Mouse (Mus musculus) forebrain, postnatal 0 days (tissue): ENCODE results near the gene Tob2. TPM values are rescaled to one million over a fixed set of nuclear protein-coding genes. Genes with fewer than 3 reads are reported as not detected.

ENCODE experiments used
- ATAC-seq: fragments of 200-750 bp; cut with Nextera tagmentation; 2 replicates; pipeline ENCODE4 v1.8.0; 2017; ENCODE audit warnings: mild to moderate bottlenecking, moderate library complexity
- DNase-seq: peaks from one replicate; pipeline ENCODE4 v3.0.0-alpha.2; 2015
- H3K27ac ChIP-seq: fragments of 300-500 bp; sonication (generic); 2 replicates; pipeline ENCODE4 v1.5.1; 2014; ENCODE audit warnings: low read depth, mild to moderate bottlenecking, antibody characterized with exemption, low read length, moderate library complexity, mixed read lengths
- H3K27me3 ChIP-seq: fragments of 300-500 bp; sonication (generic); 2 replicates; pipeline ENCODE4 v1.6.1; 2014; ENCODE audit warnings: mild to moderate bottlenecking, low read length, mixed read lengths; ENCODE audit not compliant: insufficient read depth
- H3K36me3 ChIP-seq: fragments of 300-500 bp; sonication (generic); 2 replicates; pipeline ENCODE4 v1.6.1; 2014; ENCODE audit warnings: mild to moderate bottlenecking, moderate library complexity; ENCODE audit not compliant: insufficient read depth
- H3K4me1 ChIP-seq: fragments of 300-500 bp; sonication (generic); 2 replicates; pipeline ENCODE4 v1.6.1; 2014; ENCODE audit warnings: antibody characterized with exemption; ENCODE audit not compliant: insufficient read depth
- H3K4me2 ChIP-seq: fragments of 300-500 bp; sonication (generic); 2 replicates; pipeline ENCODE4 v1.6.1; 2014; ENCODE audit warnings: low read depth, mild to moderate bottlenecking, moderate library complexity
- H3K4me3 ChIP-seq: fragments of 300-500 bp; sonication (generic); 2 replicates; pipeline ENCODE4 v1.5.1; 2014; ENCODE audit warnings: low read depth, low read length, mixed read lengths
- H3K9ac ChIP-seq: fragments of 300-500 bp; sonication (generic); 2 replicates; pipeline ENCODE4 v1.6.1; 2014; ENCODE audit warnings: mild to moderate bottlenecking
- H3K9me3 ChIP-seq: fragments of 300-500 bp; sonication (generic); 2 replicates; pipeline ENCODE4 v1.6.1; 2016; ENCODE audit warnings: low read length
- CTCF ChIP-seq: sonication (generic); IDR thresholded peaks from 2 replicates; pipeline ENCODE4 v1.5.1; 2016; ENCODE audit warnings: antibody characterized with exemption, control low read depth, low read depth
- WGBS: fragments of 180-500 bp; shearing (Covaris S2); extraction: QIAGEN DNeasy Blood & Tissue Kit; methylation state at CpG from one replicate; pipeline ENCODE4 v1.1.7; 2014; 5-methylcytosine and 5-hydroxymethylcytosine counted together
- polyA plus RNA-seq: library from polyadenylated mRNA; unstranded; fragments of >200 nt; fragmentation: Nextera tagmentation; extraction: Ambion mirVana; gene quantifications from 2 replicates; pipeline ENCODE4 v1.2.1, GENCODE M21; 2015
- total RNA-seq: library from RNA; depleted of rRNA; stranded (reverse); fragments of >200 nt; gene quantifications from 2 replicates; pipeline ENCODE4 v1.2.3, GENCODE M21; 2014

The Tob2 gene
- total and polyA plus RNA-seq, 2 experiments from 2014 or later: 11.4 to 13.0 TPM

DNA sequence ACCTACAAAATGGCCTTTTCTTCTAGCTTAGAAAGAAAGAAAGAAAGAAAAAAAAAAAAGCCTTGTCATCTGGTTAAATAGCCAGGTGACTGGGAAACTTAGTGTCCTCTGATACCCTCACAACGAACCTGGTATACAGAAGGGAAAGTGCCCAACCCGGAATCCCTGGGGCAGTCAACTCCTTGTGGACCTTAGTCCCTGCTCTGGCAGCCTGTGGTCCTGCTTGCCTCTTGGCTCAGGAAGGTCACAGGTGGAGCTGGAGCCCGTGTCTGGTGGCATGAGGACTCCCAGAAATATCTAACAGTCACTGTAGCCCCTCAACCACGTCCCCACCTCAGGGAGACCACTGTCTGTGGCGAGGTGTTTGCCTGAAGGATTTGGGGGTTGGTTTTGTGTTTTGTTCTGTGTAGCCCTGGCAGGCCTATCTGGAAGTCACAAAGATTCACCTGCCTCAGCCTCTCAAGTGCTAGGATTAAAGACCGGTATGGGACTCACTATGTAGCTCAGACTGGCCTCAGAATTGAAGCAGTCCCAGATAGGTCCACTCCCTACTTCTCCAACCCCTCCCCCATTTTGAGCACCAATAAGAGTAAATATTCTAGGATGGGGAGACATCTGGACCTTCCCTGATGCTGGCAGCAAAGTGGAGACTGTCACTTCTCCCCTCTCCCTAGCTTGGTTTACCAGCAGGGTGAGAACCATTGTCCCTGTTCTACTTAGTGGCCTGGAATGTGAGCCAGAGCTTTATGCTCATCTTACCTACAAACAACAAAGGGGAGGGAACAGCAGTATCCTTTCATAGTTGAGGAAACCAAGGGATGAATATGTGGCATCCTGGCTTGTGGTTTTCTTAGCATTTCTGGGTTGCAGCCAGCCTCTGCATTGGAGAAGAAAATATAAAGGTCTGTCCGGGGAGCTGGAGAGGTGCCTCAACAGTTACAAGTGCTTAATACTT, 21.4 kb downstream of the Tob2 start:
- Histone ChIP-seq H3K9me3 (no peaks in the 10 kb centered on the region), H3K4me3 (no peak overlapping the region), H3K4me1 (no peaks in the 10 kb centered on the region; the same call in 1 of the 2 replicates), H3K9ac (no peak overlapping the region), H3K27ac (no peak overlapping the region), H3K27me3 (no peaks in the 10 kb centered on the region), H3K36me3 (no peaks in the 10 kb centered on the region), H3K4me2 (no peak overlapping the region)
- ATAC-seq: no peak
- 66% methylated on average over 7 of the region's 7 CpGs for WGBS
- no peak for TF ChIP-seq CTCF
- no peak for DNase-seq

DNA sequence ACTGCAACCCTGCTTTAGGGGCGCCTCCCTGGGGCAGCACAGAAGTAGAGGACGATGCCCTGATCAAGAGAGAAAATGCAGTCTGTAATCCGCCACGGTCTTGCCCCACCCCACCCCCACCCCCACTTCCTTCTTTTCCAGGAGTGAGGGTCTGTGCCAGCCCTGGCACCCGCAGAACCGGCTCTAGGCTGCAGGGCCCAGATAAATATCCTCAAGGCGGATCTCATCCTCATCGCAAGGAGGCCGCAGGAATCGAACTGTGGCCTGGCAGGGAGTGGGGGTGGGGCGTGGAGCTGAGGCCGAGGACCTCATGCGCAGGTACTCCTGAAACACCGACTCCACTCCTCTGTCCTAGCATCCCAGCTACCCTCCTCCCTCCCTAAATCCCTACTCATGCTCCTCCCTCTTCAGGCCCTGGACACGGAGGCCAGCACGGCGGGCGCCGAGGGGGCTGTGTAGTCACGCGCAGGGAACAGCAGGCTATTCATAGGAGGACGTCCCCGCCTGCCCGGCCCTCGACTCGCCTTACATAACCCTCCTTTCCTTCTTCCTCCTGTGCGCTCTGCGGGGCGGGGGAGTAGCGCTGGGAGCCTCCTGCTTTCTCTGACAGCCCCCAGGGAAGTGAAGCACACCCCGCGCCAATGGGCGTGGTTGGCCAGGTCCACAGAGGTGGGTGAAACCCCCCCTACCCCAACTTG, 22.3 kb downstream of the Tob2 start:
- 0 out of 2 replicates have a peak overlapping the region, but pooled peaks have one; percentile 29 for H3K27ac ChIP-seq
- ATAC-seq: peak; percentile 73
- DNase-seq: no peak
- no peak for TF ChIP-seq CTCF
- H3K4me3 ChIP-seq: peak overlapping the region; percentile 17; the same call in 1 of the 2 replicates
- 5% methylated on average over 32 of the region's 33 CpGs for WGBS
- H3K9me3 ChIP-seq: no peaks in the 10 kb centered on the region
- peak overlapping the region; percentile 31 for H3K9ac ChIP-seq
- H3K27me3 ChIP-seq: no peaks in the 10 kb centered on the region
- no peaks in the 10 kb centered on the region for H3K36me3 ChIP-seq
- no peaks in the 10 kb centered on the region; the same call in 1 of the 2 replicates for H3K4me1 ChIP-seq
- H3K4me2 ChIP-seq: peak overlapping the region; percentile 39

DNA sequence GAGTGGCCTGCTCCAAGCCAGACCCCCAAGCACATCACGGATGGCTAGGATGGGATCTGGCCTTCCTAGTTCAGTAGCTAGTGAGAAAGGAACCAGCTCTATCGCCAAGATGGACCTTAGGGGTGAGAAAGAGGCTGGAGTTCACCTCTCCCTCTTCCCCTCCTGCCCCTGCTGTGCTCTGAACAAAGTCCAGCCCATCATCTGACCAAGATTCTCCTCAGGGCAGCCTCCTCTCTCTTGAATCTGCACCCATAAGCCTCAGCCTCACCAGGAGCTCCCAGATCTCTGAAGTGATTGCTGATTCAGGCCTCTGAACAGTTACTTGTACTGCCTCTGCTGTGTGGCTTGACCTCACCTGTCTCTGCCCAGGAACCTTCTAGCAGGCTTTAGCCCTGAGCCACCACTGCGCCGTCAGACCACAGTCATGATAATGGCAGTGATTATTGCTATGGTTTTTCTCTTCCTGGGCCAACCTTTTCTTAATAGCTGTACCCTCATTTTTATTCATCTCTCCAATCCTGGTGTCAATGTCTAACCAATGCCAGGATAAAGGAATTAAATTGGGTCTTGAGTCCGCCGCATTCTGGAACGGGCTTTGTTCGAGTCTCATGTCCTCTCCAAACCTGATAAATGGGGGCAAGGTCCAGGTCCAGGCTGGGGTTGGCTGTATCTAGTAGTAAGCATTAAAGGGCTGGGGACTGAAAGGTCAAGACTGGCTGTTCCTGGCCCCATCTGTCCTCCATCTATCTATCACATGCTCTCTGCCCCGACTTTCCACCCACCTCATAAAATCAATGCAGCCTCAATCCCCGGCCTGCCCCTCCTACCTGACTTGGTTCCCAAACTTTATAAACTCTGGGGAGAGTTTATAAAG, 23.4 kb downstream of the Tob2 start:
- TF ChIP-seq CTCF: no peak
- DNase-seq (no peak), ATAC-seq (no peak)
- Histone ChIP-seq H3K4me3 (no peak overlapping the region), H3K4me2 (no peak overlapping the region), H3K27ac (no peak overlapping the region), H3K36me3 (no peaks in the 10 kb centered on the region), H3K27me3 (no peaks in the 10 kb centered on the region), H3K9me3 (no peaks in the 10 kb centered on the region), H3K4me1 (no peaks in the 10 kb centered on the region; the same call in 1 of the 2 replicates), H3K9ac (no peak overlapping the region)
- WGBS: 74% methylated on average over 10 of the region's 10 CpGs

DNA sequence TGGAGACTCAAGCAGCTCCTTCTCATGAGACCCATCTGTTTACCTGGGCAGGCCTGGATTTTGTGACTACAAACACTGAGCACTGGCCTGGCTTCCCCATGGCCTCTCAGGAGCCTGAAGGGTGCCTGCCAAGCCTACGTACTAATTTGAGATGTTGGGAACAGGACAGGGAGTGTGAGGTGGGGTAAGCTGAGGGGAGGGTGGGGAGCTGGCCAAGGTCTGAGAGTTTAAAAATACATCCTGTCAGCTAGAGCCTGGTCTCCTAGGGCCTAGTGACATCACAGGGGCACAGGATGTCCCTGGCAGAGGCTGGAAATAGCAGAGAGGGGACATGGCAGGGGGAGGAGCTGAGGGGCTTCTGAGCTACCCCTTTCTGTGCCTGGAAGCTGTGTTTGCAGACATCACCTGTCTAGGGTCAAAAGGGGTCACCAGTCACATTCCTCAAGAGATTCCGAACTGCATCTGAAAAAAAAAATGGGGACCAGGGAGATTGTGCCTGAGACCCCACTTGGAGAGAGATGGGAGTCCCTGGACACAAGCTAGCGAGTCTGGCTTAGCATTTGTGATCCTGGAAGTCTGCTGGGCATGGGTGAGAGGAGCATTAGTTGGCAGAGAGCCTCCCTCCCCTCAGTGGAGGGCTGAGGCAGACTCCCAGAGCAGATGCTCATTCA, 24.3 kb downstream of the Tob2 start:
- H3K9ac ChIP-seq: no peak overlapping the region
- H3K4me3 ChIP-seq: no peak overlapping the region
- ATAC-seq (no peak), DNase-seq (no peak)
- H3K27ac ChIP-seq: no peak overlapping the region
- H3K4me2 ChIP-seq: no peak overlapping the region
- H3K4me1 ChIP-seq: no peaks in the 10 kb centered on the region; the same call in 1 of the 2 replicates
- TF ChIP-seq CTCF: no peak
- 66% methylated on average over 3 of the region's 3 CpGs for WGBS
- no peaks in the 10 kb centered on the region for H3K27me3 ChIP-seq
- no peaks in the 10 kb centered on the region for H3K9me3 ChIP-seq
- peaks cover 2% of the 10 kb centered on the region; the same call in 1 of the 2 replicates for H3K36me3 ChIP-seq

DNA sequence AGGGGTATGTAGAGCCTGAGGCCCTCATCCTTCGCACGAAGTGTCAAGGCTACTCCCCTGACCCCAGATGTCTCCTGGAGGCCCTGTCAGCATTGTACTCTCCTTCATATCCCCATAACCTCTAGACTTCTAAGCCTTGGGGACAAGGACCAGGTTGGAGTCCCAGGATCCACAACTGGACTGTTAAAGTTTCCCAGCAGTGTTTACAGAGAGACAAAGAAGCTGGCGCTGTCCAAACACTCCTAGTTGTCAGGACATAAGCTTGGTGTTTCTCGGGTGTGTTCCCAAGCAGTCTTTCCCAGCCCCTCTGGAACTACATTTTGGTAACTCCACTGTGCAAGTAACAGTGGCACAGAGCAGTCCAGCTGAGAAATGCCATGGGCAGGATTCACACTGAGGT, 25.1 kb downstream of the Tob2 start:
- ATAC-seq (no peak), DNase-seq (no peak)
- Histone ChIP-seq H3K9me3 (no peaks in the 10 kb centered on the region), H3K9ac (no peak overlapping the region), H3K36me3 (peaks cover 10% of the 10 kb centered on the region; the same call in 1 of the 2 replicates), H3K4me2 (no peak overlapping the region), H3K4me1 (no peaks in the 10 kb centered on the region; the same call in 1 of the 2 replicates), H3K27me3 (no peaks in the 10 kb centered on the region), H3K4me3 (no peak overlapping the region), H3K27ac (no peak overlapping the region)
- no peak for TF ChIP-seq CTCF
- WGBS: 77% methylated on average over 4 of the region's 4 CpGs

DNA sequence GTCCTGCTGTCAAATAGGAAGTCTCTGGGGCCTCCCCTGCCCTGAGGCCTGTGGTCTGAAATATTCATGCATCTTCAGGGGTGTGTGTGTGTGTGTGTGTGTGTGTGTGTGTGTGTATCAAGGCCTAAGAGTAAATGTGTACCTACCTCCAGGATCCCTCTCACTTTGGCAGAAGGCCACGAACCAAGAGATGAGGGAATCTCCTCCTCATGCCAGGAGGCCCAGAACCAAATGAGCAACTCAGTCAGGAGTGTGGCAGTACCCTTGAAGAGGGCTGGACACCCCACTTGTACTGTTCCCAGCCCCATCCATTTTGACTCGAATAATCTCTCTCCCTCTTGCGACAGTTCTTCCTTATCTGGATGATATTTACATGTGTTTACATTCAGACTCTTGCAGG, 26.4 kb downstream of the Tob2 start:
- Histone ChIP-seq H3K4me2 (no peak overlapping the region), H3K4me1 (no peaks in the 10 kb centered on the region; the same call in 1 of the 2 replicates), H3K36me3 (peaks cover 17% of the 10 kb centered on the region), H3K4me3 (no peak overlapping the region), H3K27ac (no peak overlapping the region), H3K9me3 (no peaks in the 10 kb centered on the region), H3K9ac (no peak overlapping the region), H3K27me3 (no peaks in the 10 kb centered on the region)
- WGBS: 97% methylated on average over 3 of the region's 3 CpGs
- ATAC-seq (no peak), DNase-seq (no peak)
- TF ChIP-seq CTCF: no peak
